Mouse (Mus musculus): ENCODE measurements around the gene Zbtb7a.

DNA sequence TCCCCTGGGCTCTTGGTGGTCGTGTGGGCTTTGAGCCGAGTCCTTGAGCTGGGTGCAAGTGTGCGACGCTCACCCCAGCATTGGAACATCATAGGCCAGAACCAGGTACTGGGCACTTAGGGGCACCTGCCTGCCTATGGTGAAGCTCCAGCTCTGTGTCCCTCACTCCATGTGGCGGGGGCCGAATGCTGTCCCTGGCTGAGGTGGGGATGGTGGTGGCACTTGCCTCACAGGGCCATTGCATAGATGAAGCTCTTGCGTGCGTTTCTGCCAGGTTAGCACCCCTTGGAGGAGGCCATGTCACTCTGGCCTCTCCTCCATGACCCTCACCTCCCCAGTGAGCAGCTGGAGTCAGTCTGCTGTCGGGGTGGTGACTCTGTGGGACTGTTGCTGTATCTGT, 52.1 kb downstream of the Zbtb7a start:
- TF ChIP-seq CTCF (IDR thresholded peaks at IDR 0.05; ENCODE audit: low read depth, low read length) = no peak
- no peak for TF ChIP-seq GATA2 (IDR thresholded peaks at IDR 0.05; ENCODE audit: borderline replicate concordance, low read depth, low read length)

Measured in G1E (cell line).